Mouse (Mus musculus): Measurements from ENCODE around the gene Olfr70.

DNA sequence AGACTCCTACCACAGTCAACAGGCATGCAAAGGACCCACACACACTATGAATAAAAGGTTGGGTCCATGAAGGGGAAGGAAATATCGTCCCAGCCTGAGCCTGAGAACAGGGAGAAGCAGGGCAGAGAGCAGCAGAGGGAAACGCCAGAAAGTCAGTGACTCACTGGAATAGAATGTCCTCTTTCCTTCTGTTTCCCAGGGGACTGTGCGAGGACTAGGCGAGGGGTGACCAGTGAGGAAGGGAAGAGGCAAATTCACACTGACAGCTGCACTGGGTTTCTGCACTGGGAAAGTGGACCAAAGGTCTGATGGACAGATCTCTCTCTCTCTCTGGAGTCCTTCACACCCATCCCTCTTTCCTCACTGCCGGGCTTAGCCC lies 28.0 kb upstream of the Olfr70 start:
- TF ChIP-seq CTCF (conservative IDR thresholded peaks at IDR 0.05 in 1 of 2, IDR thresholded peaks at IDR 0.05 in 1 of 2; ENCODE audit: low read depth in 2 of 2, low read length in 2 of 2) (no peak), USF1 (IDR thresholded peaks at IDR 0.05; ENCODE audit: low read depth, low read length) (no peak), ELF1 (IDR thresholded peaks at IDR 0.05; ENCODE audit: low read depth, low read length) (no peak)

Measured in CH12.LX (cell line).